Mouse (Mus musculus): ENCODE results near the gene Zwilch.
"Not testable (repeated sequence)": the region's sequence is repeated elsewhere in the genome, so short reads cannot be mapped to it uniquely, and the experiment has no call there.

Zwilch gene

GRCm38 (mm10) chr9:64178974-64179646 is 6.2 kb upstream of the Zwilch start, which contains the start of gene Snapc5:
TSS of gene Snapc5 (plus strand) at chr9:64179274.
- DNase-seq, result peak; percentile 90

GRCm38 (mm10) chr9:64178610-64178973 is 5.7 kb upstream of the Zwilch start:
- DNase-seq, result no peak

DNA sequence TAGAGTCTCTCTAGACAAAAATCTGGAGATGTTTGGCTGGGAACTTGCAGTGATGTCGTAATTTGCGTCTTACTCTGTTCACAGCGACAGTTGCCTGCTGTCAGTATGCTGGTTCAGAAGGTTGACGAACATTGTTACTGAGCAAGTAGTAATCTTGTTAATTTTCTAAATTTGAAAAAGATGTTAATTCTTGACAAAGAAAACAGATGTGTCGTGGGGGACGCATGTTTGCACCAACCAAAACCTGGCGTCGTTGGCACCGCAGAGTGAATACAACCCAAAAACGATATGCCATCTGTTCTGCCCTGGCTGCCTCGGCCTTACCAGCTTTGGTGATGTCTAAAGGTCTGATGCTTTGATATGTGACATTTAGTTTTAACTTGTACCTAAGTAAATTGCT is 2.5 kb upstream of the Zwilch start:
- no peak for DNase-seq

DNA sequence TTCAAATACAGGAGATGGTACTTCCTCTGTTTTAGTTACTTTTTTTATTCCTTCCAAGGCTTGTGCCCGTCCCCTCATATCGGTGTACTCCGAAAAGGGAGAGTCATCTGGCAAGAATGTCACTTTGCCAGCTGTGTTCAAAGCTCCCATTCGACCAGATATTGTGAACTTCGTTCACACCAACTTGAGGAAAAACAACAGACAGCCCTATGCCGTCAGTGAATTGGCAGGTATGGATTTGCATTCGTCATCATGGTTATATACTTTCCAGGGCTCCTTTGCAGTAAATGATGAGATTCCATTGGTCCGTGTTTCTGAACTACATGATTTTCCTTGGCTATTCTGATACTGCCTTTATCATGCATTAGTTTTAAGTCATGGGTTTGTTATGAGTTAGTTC is 1.9 kb upstream of the Zwilch start:
- no peak for DNase-seq

DNA sequence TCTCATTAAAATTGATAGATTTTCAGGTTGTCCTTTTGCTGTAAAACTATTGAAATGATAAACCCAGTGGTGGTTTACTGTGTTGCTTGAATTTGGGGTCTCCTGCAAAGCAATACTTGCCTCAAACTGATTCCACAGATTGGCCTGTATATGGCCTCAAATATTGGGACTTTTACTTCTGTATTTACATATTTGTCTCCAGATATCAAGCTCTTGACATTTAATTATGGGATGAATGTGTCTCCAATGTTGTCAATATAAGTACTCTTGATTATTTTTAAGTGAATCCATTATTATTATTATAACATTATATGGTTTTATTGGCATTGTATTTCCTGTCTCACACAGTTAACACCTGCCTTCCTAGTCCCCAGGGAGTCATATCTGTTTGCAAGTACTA is 1.4 kb upstream of the Zwilch start:
- no peak for DNase-seq

GRCm38 (mm10) chr9:64173666-64174220 is 839 bp upstream of the Zwilch start:
- DNase-seq, result no peak

DNA sequence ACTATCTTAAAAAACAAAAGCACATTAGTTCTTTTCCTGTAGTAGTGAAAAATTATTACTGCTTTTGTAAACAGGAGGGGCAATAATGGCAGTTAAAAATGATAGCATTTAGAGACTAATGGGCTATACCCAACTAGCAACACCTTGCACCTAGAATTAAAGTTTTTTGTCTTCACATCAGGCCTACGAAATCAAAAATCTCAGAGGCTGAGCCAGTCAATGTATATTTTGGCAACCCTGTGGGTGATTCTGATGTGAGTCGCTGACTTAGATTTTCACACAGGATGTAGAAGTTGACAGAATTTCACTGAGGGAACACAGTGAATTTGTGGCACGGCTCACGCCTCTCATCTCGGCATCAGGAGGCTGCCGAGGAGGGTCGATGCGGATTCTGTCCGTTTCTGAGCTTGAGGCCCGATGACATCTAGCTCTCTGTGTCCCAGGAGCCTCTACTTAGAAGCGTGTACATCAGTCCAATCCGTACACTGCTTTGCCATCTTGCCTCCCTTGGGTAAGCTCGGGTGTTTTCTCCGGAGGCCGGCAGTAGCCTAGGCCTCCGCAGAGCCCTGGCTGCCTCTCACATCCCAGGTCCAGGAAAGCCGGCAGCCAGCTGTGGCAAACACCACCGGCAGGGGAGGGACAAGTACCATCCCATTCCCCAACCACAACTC is 624 bp downstream of the Zwilch start:
- no peak for DNase-seq

GRCm38 (mm10) chr9:64169967-64170366 is 2.9 kb downstream of the Zwilch start:
- DNase-seq, result not testable (repeated sequence)

DNA sequence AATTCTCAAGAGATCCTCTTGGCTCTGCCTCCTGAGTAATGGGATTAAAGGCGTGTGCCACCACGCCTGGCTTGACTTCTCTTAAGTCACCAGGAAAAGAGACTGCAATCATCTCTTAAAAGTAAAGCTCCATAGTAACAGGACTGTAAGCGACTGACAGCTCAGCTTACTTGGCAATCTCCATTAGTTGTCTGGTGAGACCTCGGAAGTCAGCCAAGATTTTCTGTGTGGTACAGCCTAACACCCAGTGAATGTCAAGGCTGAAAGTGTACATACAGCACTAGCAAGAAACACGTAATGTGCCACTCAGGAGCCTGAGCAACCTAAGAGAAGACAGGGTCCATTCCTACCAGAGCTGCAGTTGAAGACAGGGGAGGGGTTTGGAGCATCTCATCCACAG is 12.4 kb downstream of the Zwilch start:
- no peak for DNase-seq

DNA sequence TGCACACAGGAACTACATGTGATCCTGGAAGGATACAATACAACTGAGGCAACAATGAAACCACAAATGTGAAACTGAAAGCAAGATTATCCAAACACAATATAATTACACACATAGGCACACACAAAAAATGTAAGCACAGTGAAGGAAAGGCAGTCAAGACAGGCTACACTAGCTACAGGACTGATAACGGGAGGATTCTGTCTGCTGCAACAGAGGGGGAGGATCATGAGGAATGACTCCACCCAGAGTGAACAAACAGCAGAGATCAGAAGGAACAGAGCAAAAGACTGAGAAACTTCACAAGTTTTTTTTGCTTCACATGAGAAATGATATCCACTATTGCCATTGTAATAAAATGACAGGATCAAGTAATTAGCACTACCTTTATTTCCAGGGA is 16.3 kb downstream of the Zwilch start:
- no peak for DNase-seq

DNA sequence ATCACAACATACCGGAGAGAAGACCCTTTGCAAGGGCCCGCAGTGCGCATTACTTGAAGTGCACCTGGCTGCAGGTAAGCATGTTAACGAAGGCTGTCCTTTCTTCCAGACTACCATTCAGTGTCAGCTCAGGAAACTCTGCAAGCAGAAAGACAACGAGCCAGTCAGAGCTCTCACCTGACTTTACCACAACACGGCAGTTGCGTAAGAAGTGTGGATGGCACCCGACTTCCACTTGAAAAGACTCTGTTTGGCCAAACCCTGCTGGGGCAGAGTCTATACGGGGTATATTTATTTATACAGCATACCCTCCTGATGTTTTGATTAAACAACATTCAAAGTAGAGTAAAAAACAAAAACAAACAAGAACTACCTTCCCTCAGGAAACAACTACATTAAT is 33.0 kb downstream of the Zwilch start:
- no peak for DNase-seq

- DNase-seq, result peak; percentile 29
These were observed 34.0 kb downstream of the Zwilch start for GRCm38 (mm10) chr9:64138896-64139295.

- no peak for DNase-seq
These were observed 41.3 kb downstream of the Zwilch start for GRCm38 (mm10) chr9:64131623-64132022.

DNA sequence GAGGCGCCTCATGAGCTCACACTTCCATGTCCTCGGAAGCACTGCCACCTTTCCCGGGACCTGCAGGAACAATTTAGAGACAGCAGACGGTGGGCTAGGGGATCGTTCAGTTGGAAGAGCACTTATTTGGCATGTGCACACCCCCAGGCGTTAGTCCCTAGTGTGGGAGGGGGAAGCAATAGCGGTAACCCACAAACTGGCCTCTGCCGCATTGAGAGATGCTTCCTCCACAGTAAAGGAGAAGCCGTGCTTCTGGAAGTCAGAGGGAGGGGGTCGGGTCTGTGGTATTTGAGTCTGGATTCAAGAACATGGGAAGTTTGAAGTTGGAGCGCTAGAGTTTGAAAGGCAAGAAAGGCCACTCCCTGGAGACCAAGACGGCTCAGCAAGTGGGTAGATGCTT is 46.8 kb downstream of the Zwilch start:
- DNase-seq, result no peak

DNA sequence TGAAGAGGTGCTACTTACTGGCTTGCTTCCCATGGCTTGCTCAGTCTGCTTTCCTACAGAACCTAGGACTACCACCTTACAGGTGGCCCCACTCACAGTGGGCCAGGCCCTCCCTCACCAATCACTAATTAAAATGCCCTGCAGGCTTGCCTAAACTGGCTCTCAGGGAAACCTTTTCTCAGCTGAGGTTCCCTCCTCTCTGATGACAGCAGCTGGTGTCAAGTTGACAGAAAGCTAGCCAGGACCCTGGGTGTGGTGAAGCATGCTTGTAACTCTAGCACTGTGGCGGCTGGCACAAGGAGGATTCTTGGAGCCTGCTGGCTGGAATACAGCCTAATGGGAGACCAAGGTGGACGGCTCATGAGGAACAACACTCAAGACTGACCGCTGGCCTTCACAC is 47.6 kb downstream of the Zwilch start:
- no peak for DNase-seq

DNA sequence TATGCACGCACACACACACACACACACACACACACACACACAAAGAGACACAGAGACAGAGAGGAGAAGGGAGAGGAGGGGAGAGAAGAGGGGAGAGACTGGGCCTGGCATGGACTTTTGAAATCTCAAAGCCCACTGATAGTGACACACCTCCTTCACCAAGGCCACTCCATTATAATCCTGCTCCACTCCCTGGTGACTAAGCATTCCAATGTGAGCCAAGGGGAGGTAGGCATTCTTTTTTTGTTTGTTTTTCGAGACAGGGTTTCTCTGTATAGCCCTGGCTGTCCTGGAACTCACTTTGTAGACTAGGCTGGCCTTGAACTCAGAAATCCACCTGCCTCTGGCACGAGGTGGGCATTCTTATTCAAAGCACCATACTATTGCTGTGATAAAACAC is 48.1 kb downstream of the Zwilch start:
- DNase-seq, result not testable (repeated sequence)

DNA sequence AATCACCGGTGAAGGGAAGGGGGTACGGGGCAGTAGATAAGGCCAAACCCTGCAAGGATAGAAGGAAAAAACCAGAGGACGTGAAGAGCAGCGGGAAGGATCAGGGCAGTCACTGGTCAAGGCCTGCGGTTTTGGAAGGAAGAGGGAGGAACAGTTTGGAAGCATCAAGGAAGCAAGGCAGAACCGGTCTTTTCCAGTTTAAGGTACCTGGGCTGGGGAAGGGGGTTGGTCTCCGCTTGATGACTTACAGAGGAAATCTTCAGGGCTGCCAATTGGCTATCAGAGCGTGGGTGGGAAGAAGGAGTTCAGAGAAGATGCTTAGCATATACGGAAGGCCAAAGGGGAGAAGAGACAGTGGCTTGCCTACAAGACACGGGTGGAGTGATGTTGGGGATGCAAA is 50.3 kb downstream of the Zwilch start:
- DNase-seq, result no peak

DNA sequence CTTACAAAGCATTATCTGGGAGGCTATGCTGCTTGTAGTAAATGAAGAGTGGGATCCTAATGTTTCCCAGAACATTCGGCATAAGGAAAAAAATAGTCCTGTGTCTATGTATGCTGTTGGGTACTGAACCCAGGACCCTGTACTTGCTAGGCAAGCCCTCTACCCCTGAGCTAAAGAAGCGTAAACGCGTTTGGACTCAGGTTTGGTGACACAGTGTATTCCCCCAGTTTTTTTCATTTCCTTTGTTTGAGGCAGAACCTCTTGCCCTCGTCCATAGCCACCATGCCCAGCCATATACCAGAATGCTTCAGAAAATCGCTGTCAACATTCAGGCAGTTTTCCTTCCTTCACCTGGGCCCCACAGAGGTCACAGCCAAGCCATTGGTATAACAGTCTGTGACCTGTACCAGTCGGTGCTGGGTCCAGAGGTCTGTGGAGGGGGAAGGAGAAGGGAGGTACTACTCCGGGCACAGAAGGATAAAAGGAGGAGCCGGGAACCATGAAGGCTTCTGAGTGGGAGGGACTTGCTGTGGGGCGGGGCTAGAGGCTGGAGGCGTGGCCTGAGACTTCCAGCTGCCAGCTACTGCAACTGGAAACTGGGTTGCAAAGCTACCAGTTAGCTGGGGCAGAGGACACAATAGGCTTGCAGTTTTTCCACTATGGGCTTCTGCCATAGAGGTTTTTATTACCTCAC is 52.2 kb downstream of the Zwilch start:
- no peak for DNase-seq

DNA sequence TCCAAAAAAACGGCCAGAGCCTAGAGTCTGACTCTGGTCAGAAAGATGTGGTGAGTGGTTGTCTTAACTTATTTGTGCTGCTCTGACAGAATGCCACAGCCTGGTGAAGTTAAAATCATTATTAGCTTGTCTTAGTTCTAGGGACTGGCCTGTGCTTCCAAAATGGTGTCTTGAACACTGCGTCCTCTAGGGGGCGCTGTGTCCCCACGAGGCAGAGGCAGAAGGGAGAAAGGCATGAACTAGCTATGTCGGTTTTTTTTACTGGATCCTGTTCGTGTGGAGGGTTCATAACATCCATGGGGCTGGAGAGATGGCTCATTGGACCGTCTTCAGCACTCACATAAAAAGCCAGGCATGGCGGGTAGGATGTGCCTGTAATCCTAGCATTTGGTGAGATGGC is 53.0 kb downstream of the Zwilch start:
- DNase-seq, result no peak

DNA sequence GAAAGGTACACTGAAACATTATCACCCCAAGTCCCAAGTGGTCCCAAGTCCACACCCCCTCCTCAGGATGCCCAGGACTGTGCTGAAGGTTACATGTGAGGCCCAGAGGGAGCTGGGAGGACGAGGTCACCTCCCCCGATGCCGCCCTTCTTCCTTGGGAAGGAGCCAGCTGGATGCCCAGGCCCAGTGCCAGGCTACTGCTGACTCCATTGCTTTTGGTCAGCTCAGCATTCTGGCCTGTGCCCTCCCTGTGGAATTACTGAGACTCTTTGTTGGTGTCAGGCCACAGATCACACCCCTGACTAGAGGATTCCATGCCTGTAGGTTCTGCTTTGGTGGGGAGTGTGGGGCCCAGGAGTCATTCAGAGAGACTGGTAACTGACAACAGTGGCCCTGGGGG is 56.0 kb downstream of the Zwilch start, which contains the start of gene Lctl:
Gene Lctl, plus strand, starts transcription at position 272 of the 400 bp plus-strand sequence.
- DNase-seq, result no peak

DNA sequence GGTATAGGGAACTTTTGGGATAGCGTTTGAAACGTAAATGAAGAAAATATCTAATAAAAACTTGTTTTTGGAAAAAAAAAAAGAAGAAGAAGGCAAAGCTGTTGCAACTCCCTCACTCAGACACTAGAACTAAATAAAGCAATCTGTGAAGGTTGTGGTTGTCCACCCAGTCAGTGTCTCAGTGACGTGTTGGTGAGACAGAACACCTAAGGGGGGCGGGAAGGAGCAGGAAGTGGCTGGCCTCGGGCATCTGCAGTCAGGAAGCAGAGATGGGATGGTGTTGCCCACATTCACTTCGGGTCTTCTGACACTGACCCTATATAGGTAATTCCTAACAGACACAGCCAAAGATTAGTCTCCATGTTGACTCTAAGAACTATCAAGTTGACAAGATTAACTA is 57.1 kb downstream of the Zwilch start:
- DNase-seq, result no peak

DNA sequence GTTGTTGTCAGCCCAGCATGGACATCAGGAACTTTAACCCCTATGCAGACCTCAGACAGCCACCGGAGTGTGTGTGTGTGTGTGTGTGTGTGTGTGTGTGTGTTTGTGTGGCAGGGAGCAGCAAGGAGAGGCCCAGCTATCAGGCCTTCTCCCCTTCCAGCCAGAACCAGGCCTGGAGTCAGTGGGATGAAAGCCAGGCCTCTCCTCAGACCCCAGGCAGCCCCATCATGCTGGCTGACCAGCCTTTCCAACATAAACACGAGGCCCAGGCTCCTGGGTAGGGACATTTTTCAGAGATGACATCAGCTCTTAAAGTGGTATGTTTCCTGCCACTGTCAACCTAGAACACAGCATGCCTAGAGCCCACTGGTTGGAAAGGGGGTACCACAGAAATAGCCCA is 58.3 kb downstream of the Zwilch start:
- DNase-seq, result no peak

DNA sequence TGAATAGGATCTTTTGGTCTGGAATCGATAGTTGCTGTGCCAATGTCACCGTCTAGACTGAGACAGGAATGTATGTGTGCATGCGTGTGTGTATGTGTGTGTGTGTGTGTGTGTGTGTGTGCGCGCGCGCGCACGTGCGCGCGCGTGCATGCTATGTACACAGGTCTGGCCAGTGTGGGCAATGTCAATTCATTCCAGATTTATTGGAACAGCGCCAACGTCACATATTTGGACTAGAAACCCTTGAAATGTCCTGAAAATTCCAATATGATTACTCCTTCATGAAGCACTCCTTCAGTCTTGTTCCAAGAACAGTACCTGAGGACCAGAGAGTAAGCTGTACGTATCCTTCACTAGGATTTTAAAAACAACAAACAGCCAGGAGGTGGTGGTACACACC is 62.4 kb downstream of the Zwilch start:
- DNase-seq, result no peak

GRCm38 (mm10) chr9:64105301-64105700 is 67.6 kb downstream of the Zwilch start:
- DNase-seq, result no peak
